Mouse (Mus musculus) stomach, embryonic 16.5 days (tissue): Measurements from ENCODE around the gene Slc44a1. TPM values are rescaled to one million over a fixed set of nuclear protein-coding genes. Genes with fewer than 3 reads are reported as not detected.

ENCODE experiments used
- ATAC-seq: fragments of 200-750 bp; cut with Nextera tagmentation; 2 replicates; pipeline ENCODE4 v1.8.0; 2017; ENCODE audit warnings: moderate number of reproducible peaks, moderate TSS enrichment; ENCODE audit not compliant: insufficient read depth, low FRiP score
- H3K27ac ChIP-seq: fragments of 300-500 bp; sonication (generic); 2 replicates; pipeline ENCODE4 v1.5.1; 2014; ENCODE audit warnings: low read length
- H3K27me3 ChIP-seq: fragments of 300-500 bp; sonication (generic); 2 replicates; pipeline ENCODE4 v1.6.1; 2014; ENCODE audit warnings: low read length, control low read depth, mixed read lengths; ENCODE audit not compliant: control insufficient read depth, insufficient read depth
- H3K36me3 ChIP-seq: fragments of 300-500 bp; sonication (generic); 2 replicates; pipeline ENCODE4 v1.6.1; 2014; ENCODE audit warnings: low read length; ENCODE audit not compliant: control insufficient read depth, insufficient read depth
- H3K4me1 ChIP-seq: fragments of 300-500 bp; sonication (generic); 2 replicates; pipeline ENCODE4 v1.6.1; 2014; ENCODE audit warnings: low read length, control low read depth, mixed read lengths; ENCODE audit not compliant: control insufficient read depth, insufficient read depth
- H3K4me2 ChIP-seq: fragments of 300-500 bp; sonication (generic); 2 replicates; pipeline ENCODE4 v1.6.1; 2014; ENCODE audit warnings: low read depth, low read length, mixed read lengths
- H3K4me3 ChIP-seq: fragments of 300-500 bp; sonication (generic); replicated peaks from 2 replicates; pipeline ENCODE4 v1.5.1; 2014; ENCODE audit warnings: mild to moderate bottlenecking, low read length
- H3K9ac ChIP-seq: fragments of 300-500 bp; sonication (generic); 2 replicates; pipeline ENCODE4 v1.6.1; 2014; ENCODE audit warnings: low read length
- H3K9me3 ChIP-seq: fragments of 300-500 bp; sonication (generic); replicated peaks from 2 replicates; pipeline ENCODE4 v1.6.1; 2016; ENCODE audit warnings: low read length, control low read depth; ENCODE audit not compliant: control insufficient read depth
- WGBS: fragments of 180-500 bp; shearing (Covaris S2); extraction: QIAGEN DNeasy Blood & Tissue Kit; methylation state at CpG from one replicate; pipeline ENCODE4 v1.1.7; 2014; 5-methylcytosine and 5-hydroxymethylcytosine counted together
- polyA plus RNA-seq: library from polyadenylated mRNA; unstranded; fragments of >200 nt; fragmentation: Nextera tagmentation; extraction: Ambion mirVana; gene quantifications from 2 replicates; pipeline ENCODE4 v1.2.1, GENCODE M21; 2015

Slc44a1 gene
- polyA plus RNA-seq, 1 experiment from 2014 or later = 17.2 TPM

DNA sequence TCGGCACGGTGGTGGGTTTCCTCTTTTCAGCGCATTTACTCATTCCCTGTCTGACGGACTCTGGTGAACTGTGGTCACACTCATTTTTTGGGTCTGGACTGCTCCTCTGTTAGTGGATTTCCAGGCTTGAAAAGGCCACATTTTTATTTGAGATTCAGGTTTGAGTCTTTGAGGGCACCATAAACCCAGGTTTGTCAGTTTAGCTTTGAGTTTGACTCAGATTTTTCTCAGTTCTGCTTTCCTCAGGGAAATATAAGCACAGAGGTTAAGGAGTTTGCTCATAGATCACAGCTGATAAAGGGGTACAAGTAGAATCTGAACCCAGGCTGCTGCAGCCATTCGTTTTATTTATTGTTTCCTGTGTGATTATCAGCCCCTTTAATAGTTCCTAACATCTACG lies 180.9 kb downstream of the Slc44a1 start:
- H3K9ac ChIP-seq = 0 out of 2 replicates have a peak overlapping the region, but pooled peaks have one; percentile 18
- no peaks in the 10 kb centered on the region for H3K9me3 ChIP-seq
- H3K27ac ChIP-seq = no peak overlapping the region
- H3K4me2 ChIP-seq = no peak overlapping the region
- no peaks in the 10 kb centered on the region for H3K4me1 ChIP-seq
- no peaks in the 10 kb centered on the region for H3K27me3 ChIP-seq
- H3K4me3 ChIP-seq = no peak overlapping the region
- 55% methylated on average over 6 of the region's 6 CpGs for WGBS
- no peak for ATAC-seq
- no peaks in the 10 kb centered on the region for H3K36me3 ChIP-seq

- H3K4me1 ChIP-seq = no peaks in the 10 kb centered on the region
- H3K9ac ChIP-seq = no peak overlapping the region
- H3K27ac ChIP-seq = no peak overlapping the region
- no peaks in the 10 kb centered on the region for H3K27me3 ChIP-seq
- no peaks in the 10 kb centered on the region for H3K36me3 ChIP-seq
- no peak overlapping the region for H3K4me3 ChIP-seq
- peak; percentile 64; the same call in 1 of the 2 replicates for ATAC-seq
- 28% methylated on average over 5 of the region's 5 CpGs for WGBS
- no peaks in the 10 kb centered on the region for H3K9me3 ChIP-seq
- H3K4me2 ChIP-seq = no peak overlapping the region
Observed at GRCm38 (mm10) chr4:53621490-53621889, 181.3 kb downstream of the Slc44a1 start.

GRCm38 (mm10) chr4:53623711-53624110 lies 183.5 kb downstream of the Slc44a1 start:
- Histone ChIP-seq H3K9me3 (no peaks in the 10 kb centered on the region), H3K27me3 (no peaks in the 10 kb centered on the region), H3K27ac (no peak overlapping the region), H3K4me3 (no peak overlapping the region), H3K36me3 (no peaks in the 10 kb centered on the region), H3K4me1 (no peaks in the 10 kb centered on the region), H3K4me2 (no peak overlapping the region), H3K9ac (no peak overlapping the region)
- ATAC-seq = no peak
- WGBS = 88% methylated on average over 1 of the region's 1 CpGs

DNA sequence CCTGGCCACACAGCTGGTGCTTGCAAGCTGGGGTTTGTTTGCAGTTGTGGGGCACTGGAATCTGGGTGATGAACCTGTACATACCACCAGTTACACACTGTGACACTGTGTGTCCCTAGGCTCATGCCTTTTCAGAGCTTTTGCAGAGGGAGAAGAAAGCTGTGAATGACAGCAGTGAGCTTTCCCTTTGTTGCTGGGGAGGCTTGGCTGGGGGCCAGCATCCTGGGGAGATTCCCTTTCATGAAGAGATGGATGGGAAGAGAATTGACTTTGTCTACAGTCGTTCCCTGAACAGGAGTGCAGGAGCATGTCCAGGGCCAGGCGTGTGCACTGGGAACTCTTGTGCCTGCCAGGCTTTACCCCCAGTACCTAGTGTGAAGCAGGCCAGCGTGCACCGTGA lies 184.6 kb downstream of the Slc44a1 start:
- 45% methylated on average over 4 of the region's 4 CpGs for WGBS
- H3K27me3 ChIP-seq = no peaks in the 10 kb centered on the region
- 0 out of 2 replicates have a peak, but pooled peaks cover 5% of the 10 kb centered on the region for H3K4me1 ChIP-seq
- no peak overlapping the region for H3K9ac ChIP-seq
- H3K9me3 ChIP-seq = no peaks in the 10 kb centered on the region
- H3K27ac ChIP-seq = no peak overlapping the region
- H3K4me2 ChIP-seq = no peak overlapping the region
- no peak overlapping the region for H3K4me3 ChIP-seq
- no peaks in the 10 kb centered on the region for H3K36me3 ChIP-seq
- ATAC-seq = no peak

- WGBS = 84% methylated on average over 3 of the region's 3 CpGs
- H3K9ac ChIP-seq = no peak overlapping the region
Observed at GRCm38 (mm10) chr4:53625263-53625662, 185.1 kb downstream of the Slc44a1 start.

DNA sequence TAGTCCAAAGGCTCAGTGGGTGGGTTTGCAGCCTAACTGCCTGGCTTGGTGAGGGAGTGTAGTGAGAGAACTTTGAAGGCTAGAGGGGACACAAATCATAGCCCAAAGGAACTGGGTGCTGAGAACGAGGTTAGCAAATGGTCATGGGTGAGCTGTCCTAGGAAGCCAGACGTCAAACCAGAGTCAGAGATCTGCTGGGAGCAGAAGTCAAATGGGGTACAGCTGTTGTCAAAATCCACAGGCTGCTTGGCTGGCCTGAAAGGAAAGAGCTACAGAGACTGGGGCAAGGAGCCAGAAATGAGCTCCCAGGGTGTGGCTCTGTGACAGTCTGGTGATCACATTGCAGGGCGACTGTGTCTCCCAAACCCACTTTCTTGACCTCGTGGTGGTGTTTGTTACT lies 188.7 kb downstream of the Slc44a1 start:
- no peak overlapping the region for H3K4me2 ChIP-seq
- ATAC-seq = no peak
- WGBS = 47% methylated on average over 4 of the region's 4 CpGs

More at GRCm38 (mm10) chr4:53625263-53625662, 185.1 kb downstream of the Slc44a1 start:
- Histone ChIP-seq H3K4me1 (0 out of 2 replicates have a peak, but pooled peaks cover 5% of the 10 kb centered on the region), H3K27me3 (no peaks in the 10 kb centered on the region), H3K27ac (no peak overlapping the region), H3K36me3 (no peaks in the 10 kb centered on the region), H3K4me3 (no peak overlapping the region), H3K9me3 (no peaks in the 10 kb centered on the region), H3K4me2 (no peak overlapping the region)
- no peak for ATAC-seq

DNA sequence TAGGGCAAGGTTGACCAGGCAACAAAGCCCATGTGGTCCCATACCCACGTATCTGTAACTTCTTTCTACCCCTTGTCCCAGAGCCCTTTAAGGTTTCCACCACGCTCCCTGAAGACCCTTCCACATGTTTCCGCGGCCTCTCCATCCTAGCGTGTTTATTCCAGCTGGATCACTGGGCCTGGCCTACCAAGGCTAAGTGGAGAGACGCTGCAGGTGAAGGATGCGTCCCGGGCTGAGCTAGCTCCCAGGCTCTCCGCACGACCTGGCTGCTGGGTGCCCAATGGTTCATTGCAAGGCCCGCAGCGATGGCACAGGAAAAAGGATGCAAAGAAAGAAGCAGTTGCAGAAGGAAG lies 190.7 kb downstream of the Slc44a1 start:
- Histone ChIP-seq H3K27me3 (no peaks in the 10 kb centered on the region), H3K4me3 (peak overlapping the region; percentile 80), H3K9me3 (no peaks in the 10 kb centered on the region), H3K36me3 (no peaks in the 10 kb centered on the region), H3K4me2 (peak overlapping the region; percentile 61), H3K9ac (peak overlapping the region; percentile 87), H3K4me1 (0 out of 2 replicates have a peak, but pooled peaks cover 5% of the 10 kb centered on the region), H3K27ac (peak overlapping the region; percentile 32; the same call in 1 of the 2 replicates)
- WGBS = 8% methylated on average over 12 of the region's 12 CpGs
- no peak; the same call in 1 of the 2 replicates for ATAC-seq

More for the DNA sequence above, 188.7 kb downstream of the Slc44a1 start:
- Histone ChIP-seq H3K27me3 (no peaks in the 10 kb centered on the region), H3K9me3 (no peaks in the 10 kb centered on the region), H3K36me3 (no peaks in the 10 kb centered on the region), H3K4me3 (no peak overlapping the region), H3K9ac (no peak overlapping the region), H3K27ac (no peak overlapping the region), H3K4me1 (0 out of 2 replicates have a peak, but pooled peaks cover 5% of the 10 kb centered on the region)

DNA sequence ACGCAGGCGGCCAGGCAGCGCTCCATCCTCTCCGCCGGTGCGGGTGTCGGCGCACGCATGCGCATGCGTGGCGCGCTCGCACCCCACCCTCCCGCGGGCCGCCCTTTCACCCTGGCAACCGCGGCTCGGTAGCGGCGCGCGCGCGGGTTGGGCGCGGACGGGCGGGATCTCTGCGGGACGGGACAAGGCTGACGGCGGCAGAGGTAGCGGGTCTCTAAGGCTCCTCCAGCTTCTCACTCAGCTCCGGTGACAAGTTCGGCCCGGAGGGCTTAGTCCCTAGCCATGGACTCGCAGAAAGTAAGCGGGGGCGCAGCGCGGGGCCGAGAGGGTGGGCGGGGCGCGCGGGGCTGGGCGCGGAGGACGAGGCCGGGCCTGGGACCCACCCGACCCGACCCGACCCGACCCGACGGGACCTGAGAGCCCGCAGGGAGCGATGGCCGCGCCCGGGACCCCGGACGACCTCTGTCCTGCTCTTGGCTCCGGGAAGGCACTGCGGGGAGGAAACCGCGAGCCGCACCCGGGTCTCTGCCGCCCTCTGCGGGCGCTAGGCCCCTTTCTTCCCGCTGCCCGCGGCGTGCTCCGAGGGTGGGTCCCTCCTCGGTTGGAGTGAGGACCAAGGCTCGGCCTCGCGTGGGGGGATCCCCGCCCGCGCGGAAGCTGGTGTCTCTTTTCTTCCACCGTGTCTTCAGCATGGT lies 191.2 kb downstream of the Slc44a1 start, which contains the start of gene Fsd1l:
TSS of gene Fsd1l (plus strand) at position 156 of the 695 bp plus-strand sequence.
- Histone ChIP-seq H3K9me3 (no peaks in the 10 kb centered on the region), H3K4me3 (peak within 1 kb of the TSS; percentile 80), H3K4me1 (0 out of 2 replicates have a peak, but pooled peaks cover 5% of the 10 kb centered on the region), H3K36me3 (no peaks in the 10 kb centered on the region), H3K9ac (peak within 1 kb of the TSS; percentile 87), H3K4me2 (peak within 1 kb of the TSS; percentile 61), H3K27ac (peak within 1 kb of the TSS; percentile 47; the same call in 1 of the 2 replicates), H3K27me3 (no peaks in the 10 kb centered on the region)
- peak; percentile 85 for ATAC-seq
- under 1% methylated on average over 88 of the region's 88 CpGs for WGBS

DNA sequence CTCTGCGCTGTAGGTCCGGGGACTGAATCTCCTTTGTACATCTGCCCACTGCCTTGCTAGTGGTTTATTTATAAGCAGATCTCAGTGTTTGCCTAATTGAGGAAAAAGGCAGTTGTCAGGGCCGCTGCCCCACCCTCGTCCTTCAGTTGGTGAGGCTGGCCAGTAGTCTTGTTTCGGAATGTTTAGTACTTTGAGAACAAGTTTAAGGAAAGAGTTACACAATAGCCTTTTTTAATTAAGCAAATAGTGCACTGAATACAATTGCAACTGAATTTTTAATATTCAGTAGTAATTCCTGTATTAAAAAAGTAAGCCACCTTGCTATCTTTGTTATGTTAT lies 191.8 kb downstream of the Slc44a1 start:
- no peaks in the 10 kb centered on the region for H3K27me3 ChIP-seq
- WGBS = 3% methylated on average over 5 of the region's 5 CpGs
- H3K9ac ChIP-seq = peak overlapping the region; percentile 87
- no peak for ATAC-seq
- H3K27ac ChIP-seq = 0 out of 2 replicates have a peak overlapping the region, but pooled peaks have one; percentile 47
- H3K4me2 ChIP-seq = peak overlapping the region; percentile 61
- no peaks in the 10 kb centered on the region for H3K36me3 ChIP-seq
- H3K4me1 ChIP-seq = 0 out of 2 replicates have a peak, but pooled peaks cover 5% of the 10 kb centered on the region
- peak overlapping the region; percentile 80 for H3K4me3 ChIP-seq
- H3K9me3 ChIP-seq = no peaks in the 10 kb centered on the region
